In genomic region chr10:39066962-39067361, GRCm38 (mm10) we compare ENCODE assay signal across 9 mouse cellular contexts.
DNase-seq lines count a peak whose midpoint lies in the region; ATAC-seq and TF ChIP-seq lines count a peak whose summit lies in the region.
"Had no signal": no experiment of that assay in that cellular context is flagged by ENCODE, and none has a peak within 500 bp of the region (broad histone marks: within the 10 kb centered on the region; RNA-seq: fewer than 3 reads in every experiment).

No protein-coding gene starts in this region.

- peak; percentile 88 for DNase-seq in midbrain, embryonic 11.5 days (ENCODE audit: low spot score, missing footprints)
- DNase-seq in cerebellum, postnatal 25 days: peak; percentile 24 to 61
- DNase-seq in gastrocnemius, postnatal 4 days (ENCODE audit: low spot score in 2 of 2): peak; percentile 43 to 74
- DNase-seq in kidney, adult 2 months: peak; percentile 73
- peak; percentile 52 for DNase-seq in liver, adult 2 months (ENCODE audit: extremely low read depth, low read depth, low spot score)
- peak; percentile 21 to 45 for DNase-seq in thymus, adult 18-20 months

- H3K27ac ChIP-seq in midbrain, embryonic 11.5 days (ENCODE audit: low read depth, low read length): no peak overlapping the region
- no peak overlapping the region for H3K27ac ChIP-seq in midbrain, embryonic 15.5 days
- no peak overlapping the region for H3K27ac ChIP-seq in kidney, adult 2 months (ENCODE audit: insufficient read depth, low read depth, low read length)
- H3K27ac ChIP-seq in liver, adult 2 months (replicated peaks; ENCODE audit: insufficient read depth, low read depth, low read length): no peak overlapping the region
- H3K27ac ChIP-seq: embryonic facial prominence, embryonic 13.5 days had no signal

- peak; percentile 75 for ATAC-seq in midbrain, embryonic 11.5 days (ENCODE audit: low FRiP score)
- ATAC-seq in midbrain, embryonic 15.5 days (replicated peaks): no peak
- peak; percentile 66; the same call in 1 of the 2 replicates for ATAC-seq in neutrophil, adult 5-6 weeks (ENCODE audit: extremely low read depth, insufficient number of reproducible peaks, low FRiP score, poor library complexity, severe bottlenecking)

- no peak for TF ChIP-seq POLR2A in kidney, adult 2 months (IDR thresholded peaks at IDR 0.05; ENCODE audit: low read depth, low read length)
- TF ChIP-seq POLR2A in liver, adult 2 months (IDR thresholded peaks at IDR 0.05; ENCODE audit: extremely low read depth, insufficient read depth, low read length): no peak

- no peaks in the 10 kb centered on the region for H3K4me1 ChIP-seq in midbrain, embryonic 11.5 days (ENCODE audit: control insufficient read depth, insufficient read depth, low read length)
- H3K4me1 ChIP-seq in midbrain, embryonic 15.5 days: no peaks in the 10 kb centered on the region
- no peaks in the 10 kb centered on the region for H3K4me1 ChIP-seq in kidney, adult 2 months (ENCODE audit: control insufficient read depth, insufficient read depth, low read length)
- no peaks in the 10 kb centered on the region for H3K4me1 ChIP-seq in liver, adult 2 months (ENCODE audit: control insufficient read depth, insufficient read depth, low read length)
- H3K4me1 ChIP-seq: embryonic facial prominence, embryonic 13.5 days had no signal

- no peaks in the 10 kb centered on the region for H3K79me2 ChIP-seq in liver, adult 2 months (ENCODE audit: control insufficient read depth, insufficient read depth, low read length)

- H3K36me3 ChIP-seq in midbrain, embryonic 11.5 days (ENCODE audit: control insufficient read depth, insufficient read depth, low read length): no peaks in the 10 kb centered on the region
- H3K36me3 ChIP-seq in midbrain, embryonic 15.5 days (replicated peaks): no peaks in the 10 kb centered on the region
- no peaks in the 10 kb centered on the region for H3K36me3 ChIP-seq in kidney, adult 2 months (ENCODE audit: control insufficient read depth, insufficient read depth, low read length)
- no peaks in the 10 kb centered on the region for H3K36me3 ChIP-seq in liver, adult 2 months (ENCODE audit: control insufficient read depth, insufficient read depth, low read length)

- peak; percentile 62 for TF ChIP-seq CTCF in kidney, adult 2 months (conservative IDR thresholded peaks at IDR 0.05; ENCODE audit: insufficient read depth, insufficient read length, low read depth, low read length)
- peak; percentile 51; the same call in 1 of the 2 replicates for TF ChIP-seq CTCF in liver, adult 2 months (IDR thresholded peaks at IDR 0.05; ENCODE audit: low read depth, low read length)

- H3K27me3 ChIP-seq in midbrain, embryonic 11.5 days (ENCODE audit: control insufficient read depth, insufficient read depth, low read length): no peaks in the 10 kb centered on the region
- H3K27me3 ChIP-seq in midbrain, embryonic 15.5 days (replicated peaks): no peaks in the 10 kb centered on the region
- no peaks in the 10 kb centered on the region for H3K27me3 ChIP-seq in kidney, adult 2 months (replicated peaks; ENCODE audit: control insufficient read depth, insufficient read depth, low read length)
- H3K27me3 ChIP-seq in liver, adult 2 months (ENCODE audit: control insufficient read depth, insufficient read depth, low read length): no peaks in the 10 kb centered on the region
- H3K27me3 ChIP-seq: embryonic facial prominence, embryonic 13.5 days had no signal

- H3K4me3 ChIP-seq in midbrain, embryonic 11.5 days (ENCODE audit: low read depth, low read length): no peak overlapping the region
- no peak overlapping the region for H3K4me3 ChIP-seq in midbrain, embryonic 15.5 days
- H3K4me3 ChIP-seq in kidney, adult 2 months (ENCODE audit: insufficient read depth, low read depth, low read length): no peak overlapping the region
- no peak overlapping the region for H3K4me3 ChIP-seq in liver, adult 2 months (ENCODE audit: insufficient read depth, low read depth, low read length)
- H3K4me3 ChIP-seq: embryonic facial prominence, embryonic 13.5 days had no signal

- no peak overlapping the region for H3K9ac ChIP-seq in midbrain, embryonic 11.5 days (ENCODE audit: low read length)
- no peak overlapping the region for H3K9ac ChIP-seq in midbrain, embryonic 15.5 days
- no peak overlapping the region for H3K9ac ChIP-seq in liver, adult 2 months (ENCODE audit: low read depth, low read length)
- H3K9ac ChIP-seq: embryonic facial prominence, embryonic 13.5 days had no signal

- no peaks in the 10 kb centered on the region for H3K9me3 ChIP-seq in midbrain, embryonic 11.5 days (ENCODE audit: control insufficient read depth, low read length)
- no peaks in the 10 kb centered on the region for H3K9me3 ChIP-seq in midbrain, embryonic 15.5 days
- H3K9me3 ChIP-seq: embryonic facial prominence, embryonic 13.5 days had no signal

- no peak overlapping the region for H3K4me2 ChIP-seq in midbrain, embryonic 11.5 days
- H3K4me2 ChIP-seq in midbrain, embryonic 15.5 days: no peak overlapping the region
- H3K4me2 ChIP-seq: embryonic facial prominence, embryonic 13.5 days had no signal

Comparison
In these comparisons a context has a peak if more than half of its experiments do, and no peak if none do; other contexts are left out.
1. DNase-seq: peak in every context shown above with its lines; median percentile 88 in midbrain, embryonic 11.5 days; 73 in kidney, adult 2 months; 58 in gastrocnemius, postnatal 4 days; 52 in liver, adult 2 months; 42 in cerebellum, postnatal 25 days; 33 in thymus, adult 18-20 months.